Mouse (Mus musculus): Measurements from ENCODE around the gene Adgrl1.

- TF ChIP-seq CTCF (IDR thresholded peaks at IDR 0.05; ENCODE audit: insufficient read depth, low read length) (no peak), POLR2A (IDR thresholded peaks at IDR 0.05; ENCODE audit: borderline replicate concordance, extremely low read depth, low read depth, low read length) (no peak)
Measured at GRCm38 (mm10) chr8:83982449-83982848, 82.5 kb downstream of the Adgrl1 start.
